9 mouse cellular contexts compared by ENCODE assay signal in genomic region chr2:47088635-47089034, GRCm38 (mm10).
DNase-seq lines count a peak whose midpoint lies in the region; ATAC-seq and TF ChIP-seq lines count a peak whose summit lies in the region.
"Had no signal": no experiment of that assay in that cellular context is flagged by ENCODE, and none has a peak within 500 bp of the region (broad histone marks: within the 10 kb centered on the region; RNA-seq: fewer than 3 reads in every experiment).

No protein-coding gene starts in this region.

- no peak overlapping the region for H3K9ac ChIP-seq in kidney, embryonic 14.5 days (ENCODE audit: low read depth, low read length)

- H3K4me2 ChIP-seq in kidney, embryonic 14.5 days (replicated peaks; ENCODE audit: low read depth, low read length), result no peak overlapping the region

- no peak; the same call in 1 of the 2 replicates for ATAC-seq in kidney, embryonic 14.5 days (ENCODE audit: low FRiP score, low TSS enrichment)

- H3K4me1 ChIP-seq in kidney, adult 2 months (ENCODE audit: control insufficient read depth, insufficient read depth, low read length), result no peaks in the 10 kb centered on the region
- no peaks in the 10 kb centered on the region for H3K4me1 ChIP-seq in kidney, embryonic 14.5 days (ENCODE audit: control insufficient read depth, insufficient read depth, low read length)

- H3K27me3 ChIP-seq in kidney, adult 2 months (replicated peaks; ENCODE audit: control insufficient read depth, insufficient read depth, low read length), result no peaks in the 10 kb centered on the region
- H3K27me3 ChIP-seq in kidney, embryonic 14.5 days (ENCODE audit: control insufficient read depth, insufficient read depth, low read length), result no peaks in the 10 kb centered on the region

- DNase-seq in kidney, adult 2 months, result peak; percentile 22
- peak; percentile 19 to 28 for DNase-seq in right cerebral cortex, postnatal 10 days (ENCODE audit: low spot score in 2 of 2)
- no peak for DNase-seq in right cerebral cortex, postnatal 36 days (ENCODE audit: low spot score in 2 of 2)
- peak; percentile 37 for DNase-seq in embryo, embryonic 11 days
- DNase-seq in spleen, postnatal 14 days (ENCODE audit: low spot score in 2 of 2), result no peak
- no peak for DNase-seq in testis, postnatal 14 days (ENCODE audit: low spot score)
- no peak for DNase-seq in c-Kit-positive CD71-positive TER-119-positive erythroid progenitor cells, embryonic 14.5 days (ENCODE audit: low spot score)

- TF ChIP-seq POLR2A in kidney, adult 2 months (IDR thresholded peaks at IDR 0.05; ENCODE audit: low read depth, low read length), result no peak

- no peaks in the 10 kb centered on the region for H3K9me3 ChIP-seq in kidney, embryonic 14.5 days (ENCODE audit: control insufficient read depth, low read length)

- no peaks in the 10 kb centered on the region for H3K36me3 ChIP-seq in kidney, adult 2 months (ENCODE audit: control insufficient read depth, insufficient read depth, low read length)
- no peaks in the 10 kb centered on the region for H3K36me3 ChIP-seq in kidney, embryonic 14.5 days (ENCODE audit: control insufficient read depth, insufficient read depth, low read length)

- no peak overlapping the region for H3K27ac ChIP-seq in kidney, adult 2 months (ENCODE audit: insufficient read depth, low read depth, low read length)
- no peak overlapping the region for H3K27ac ChIP-seq in kidney, embryonic 14.5 days (ENCODE audit: low read depth, low read length)
- H3K27ac ChIP-seq: macrophage had no signal

- H3K4me3 ChIP-seq in kidney, adult 2 months (ENCODE audit: insufficient read depth, low read depth, low read length), result no peak overlapping the region
- no peak overlapping the region for H3K4me3 ChIP-seq in kidney, embryonic 14.5 days (ENCODE audit: low read length)

- 41% methylated on average over 4 of the region's 4 CpGs for WGBS in kidney, adult 2 months
- 32% methylated on average over 4 of the region's 4 CpGs for WGBS in kidney, embryonic 14.5 days

- no peak for TF ChIP-seq CTCF in kidney, adult 2 months (conservative IDR thresholded peaks at IDR 0.05; ENCODE audit: insufficient read depth, insufficient read length, low read depth, low read length)

Comparison
In these comparisons a context has a peak if more than half of its experiments do, and no peak if none do; other contexts are left out.
1. DNase-seq: peak in kidney, adult 2 months (single experiment), right cerebral cortex, postnatal 10 days (2 of 2) and embryo, embryonic 11 days (single experiment); none in right cerebral cortex, postnatal 36 days (0 of 2), spleen, postnatal 14 days (0 of 2), testis, postnatal 14 days (single experiment) and c-Kit-positive CD71-positive TER-119-positive erythroid progenitor cells, embryonic 14.5 days (single experiment).